Mouse (Mus musculus): ENCODE data around the gene Gm43720.

Gene Gm43720

GRCm38 (mm10) chr5:138279585-138280424 lies at the start of gene Gm43720, which contains the start of the genes Gpc2 and Stag3:
Gm43720 (minus strand) TSS chr5:138279958.
Gpc2 (minus strand) TSS chr5:138280005.
Stag3 (plus strand) TSS chr5:138280240.
- peak; percentile 99 for DNase-seq (ENCODE audit: low read depth, low spot score)

DNA sequence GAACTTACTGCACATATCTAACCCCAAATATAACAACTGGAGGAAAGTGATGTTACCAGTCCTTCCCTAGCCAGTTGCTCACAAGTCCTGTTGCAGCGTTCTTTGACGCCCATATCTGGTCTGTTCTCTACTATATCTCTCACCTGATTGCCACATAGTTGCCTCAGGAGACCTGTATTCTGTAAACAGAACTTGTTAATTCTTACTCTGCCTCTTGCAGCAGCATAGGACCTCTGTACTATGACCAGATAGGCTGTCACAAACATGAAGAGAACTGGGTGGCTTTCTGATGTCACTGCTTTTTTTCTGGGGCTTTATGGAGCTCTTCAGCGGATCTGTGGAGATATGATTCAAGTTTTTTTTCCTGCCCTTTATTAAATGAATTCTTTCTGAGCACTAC lies 33.0 kb upstream of the Gm43720 start:
- DNase-seq (ENCODE audit: low read depth, low spot score), result no peak

DNA sequence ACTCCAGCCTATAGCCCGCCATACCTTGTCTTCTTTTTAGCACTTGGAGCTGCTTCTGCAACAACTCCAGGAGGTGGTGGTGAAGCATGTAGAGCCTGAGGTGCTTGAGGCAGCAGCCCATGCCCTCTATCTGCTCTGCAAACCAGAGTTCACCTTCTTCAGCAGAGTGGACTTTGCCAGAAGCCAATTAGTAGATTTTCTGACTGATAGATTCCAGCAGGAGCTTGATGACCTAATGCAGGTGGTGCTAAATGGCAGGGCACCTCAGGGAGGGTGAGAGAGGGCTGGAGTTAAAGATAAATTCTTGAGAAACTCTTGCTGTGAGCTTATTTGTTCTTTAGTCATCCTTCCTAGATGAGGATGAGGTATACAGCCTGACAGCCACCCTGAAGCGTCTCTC lies 19.9 kb upstream of the Gm43720 start:
- DNase-seq (ENCODE audit: low read depth, low spot score), result no peak

GRCm38 (mm10) chr5:138294158-138294557 lies 14.4 kb upstream of the Gm43720 start:
- no peak for DNase-seq (ENCODE audit: low read depth, low spot score)

DNA sequence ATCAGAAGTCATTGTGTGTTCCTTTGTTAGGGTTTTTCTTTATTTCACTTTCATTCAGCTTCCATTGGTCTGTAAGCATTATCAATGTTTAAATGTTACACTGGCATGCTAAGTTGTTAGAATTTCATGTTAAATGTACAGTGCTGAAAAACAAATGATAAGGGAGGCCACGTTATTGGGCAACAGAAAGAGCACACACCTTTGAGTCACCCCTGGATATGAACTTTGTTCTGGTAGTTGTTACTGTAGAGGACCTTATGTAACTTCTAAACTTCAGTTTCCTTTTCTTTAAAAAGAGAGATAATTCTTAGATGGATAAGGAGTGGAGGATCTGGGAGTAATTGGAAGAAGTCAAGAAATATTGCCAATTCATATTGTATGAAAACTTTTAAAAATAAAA lies 11.9 kb upstream of the Gm43720 start:
- no peak for DNase-seq (ENCODE audit: low read depth, low spot score)

- no peak for DNase-seq (ENCODE audit: low read depth, low spot score)
Measured at GRCm38 (mm10) chr5:138287861-138288260, 8.1 kb upstream of the Gm43720 start.

- DNase-seq (ENCODE audit: low read depth, low spot score), result no peak
Measured at GRCm38 (mm10) chr5:138283540-138283939, 3.8 kb upstream of the Gm43720 start.

GRCm38 (mm10) chr5:138281798-138282197 lies 2.0 kb upstream of the Gm43720 start:
- DNase-seq (ENCODE audit: low read depth, low spot score), result no peak

DNA sequence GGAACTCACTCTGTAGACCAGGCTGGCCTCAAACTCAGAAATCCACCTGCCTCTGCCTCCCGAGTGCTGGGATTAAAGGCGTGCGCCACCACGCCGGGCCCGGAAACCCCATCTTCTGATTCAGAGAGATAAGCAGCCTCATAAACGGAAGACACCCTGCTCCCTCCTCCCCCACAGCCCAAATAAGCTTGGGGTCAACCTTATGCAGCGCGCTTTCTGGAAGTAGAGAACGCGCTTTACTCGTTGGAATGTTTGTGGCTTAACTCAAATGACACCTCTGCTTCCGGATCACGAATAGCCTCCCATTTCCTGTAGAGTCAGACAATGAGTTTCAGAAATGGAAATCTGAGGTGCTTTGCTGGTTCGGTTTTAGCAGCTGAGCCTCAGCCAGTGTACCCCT lies 1.1 kb upstream of the Gm43720 start:
- no peak for DNase-seq (ENCODE audit: low read depth, low spot score)

- no peak for DNase-seq (ENCODE audit: low read depth, low spot score)
Measured at GRCm38 (mm10) chr5:138280425-138280768, 639 bp upstream of the Gm43720 start.

DNA sequence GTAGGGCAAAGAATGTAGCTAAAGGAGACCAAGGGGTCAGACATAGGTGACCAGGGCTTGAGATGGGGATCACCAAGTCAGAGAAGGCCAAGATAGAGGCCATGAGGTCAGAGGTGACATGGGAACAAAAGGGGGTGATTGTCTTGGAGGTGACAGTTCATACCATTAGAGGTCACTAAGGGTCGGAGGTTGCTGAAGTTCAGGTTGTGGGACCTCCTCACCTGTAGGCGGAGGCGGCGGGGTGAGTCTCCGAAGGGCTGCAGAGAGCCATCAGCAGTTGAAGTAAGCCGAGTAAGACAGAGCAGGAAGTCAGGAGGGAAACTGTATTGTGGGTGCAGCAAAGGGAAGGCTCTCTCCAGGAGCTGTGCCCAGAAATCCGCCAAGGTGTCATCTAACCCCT lies 1.8 kb downstream of the Gm43720 start:
- DNase-seq (ENCODE audit: low read depth, low spot score), result no peak

DNA sequence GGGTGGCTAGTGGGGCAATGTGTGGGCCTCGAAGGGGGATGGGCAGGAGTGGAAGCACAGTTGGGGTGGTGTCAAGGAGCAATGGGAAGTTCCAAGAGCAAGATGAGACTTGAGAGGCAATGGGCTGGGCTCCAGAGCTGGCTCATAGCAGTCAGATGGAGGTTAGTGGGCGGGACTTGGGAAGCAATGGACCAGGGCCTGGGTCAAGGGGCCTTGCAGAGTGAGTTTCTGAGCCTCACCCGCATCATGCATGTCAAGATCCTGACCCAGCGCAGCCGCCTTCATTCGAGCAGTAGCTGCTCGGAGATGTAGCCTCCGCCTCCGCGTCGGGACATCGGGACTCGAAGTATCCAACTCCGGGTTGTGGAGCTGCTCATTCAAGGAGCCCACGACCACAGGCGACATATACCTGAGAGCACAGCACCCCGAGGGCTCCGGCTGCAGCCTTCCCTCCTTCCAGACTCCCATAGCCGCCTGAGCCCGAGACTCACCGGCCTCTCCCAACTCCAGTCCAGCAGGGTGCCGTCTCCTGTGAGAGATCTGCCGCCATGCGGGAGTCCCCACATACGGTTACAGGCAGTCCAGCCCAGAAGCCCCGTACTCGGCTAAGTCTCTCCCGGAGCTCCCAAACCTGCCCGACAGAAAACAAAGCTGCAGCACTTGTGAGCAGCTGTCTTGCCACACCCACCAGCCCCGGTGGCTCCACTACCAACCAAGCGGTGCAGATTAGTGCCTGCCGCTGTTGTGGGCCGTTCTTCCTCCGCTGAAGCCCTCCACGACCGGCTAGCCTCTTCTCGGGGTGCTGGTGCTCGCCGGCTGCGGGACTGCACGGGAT lies 4.3 kb downstream of the Gm43720 start:
- DNase-seq (ENCODE audit: low read depth, low spot score), result no peak

DNA sequence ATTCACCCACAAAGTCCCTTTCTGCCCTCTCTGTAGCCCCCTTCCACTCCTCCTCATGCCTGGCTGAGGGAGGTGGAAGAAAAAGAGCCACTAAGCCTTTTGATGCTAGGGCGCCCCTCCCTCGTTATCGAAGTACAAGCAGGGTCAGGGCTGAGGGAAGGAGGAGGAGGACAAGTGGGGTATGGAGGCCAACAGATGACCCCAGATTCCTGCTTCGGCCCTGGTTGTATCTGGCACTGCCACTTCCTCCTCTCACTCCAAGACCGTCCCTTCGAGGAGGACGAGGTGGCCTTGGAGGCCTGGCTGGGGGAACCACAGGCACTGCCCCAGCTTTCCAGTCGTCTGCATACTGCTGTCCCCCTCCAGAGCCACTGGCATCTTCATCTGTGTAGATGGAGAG lies 5.6 kb downstream of the Gm43720 start:
- DNase-seq (ENCODE audit: low read depth, low spot score), result no peak

GRCm38 (mm10) chr5:138272409-138272923 lies 7.3 kb downstream of the Gm43720 start, which contains the start of gene Gal3st4:
Gal3st4 (minus strand) TSS chr5:138272840.
- no peak for DNase-seq (ENCODE audit: low read depth, low spot score)

DNA sequence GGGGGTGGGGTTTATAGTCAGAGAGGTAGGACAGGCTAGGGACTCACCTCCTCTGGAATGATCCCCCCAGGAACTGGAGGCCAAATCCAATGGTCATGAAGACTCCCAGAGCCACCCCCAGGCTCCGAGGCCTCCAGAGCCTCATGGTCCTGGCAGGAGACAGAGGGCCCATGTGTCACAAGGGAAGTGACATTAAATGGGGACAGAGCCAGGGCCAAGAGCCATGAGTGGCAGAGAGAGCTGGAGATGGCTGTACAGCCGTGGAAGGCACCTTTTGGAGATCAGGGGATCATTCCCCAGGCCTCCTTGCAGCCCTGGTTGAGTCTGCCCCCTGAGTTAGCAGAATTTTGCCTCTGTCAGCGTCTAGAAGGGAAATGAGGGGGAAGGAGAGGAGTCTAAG lies 8.5 kb downstream of the Gm43720 start:
- DNase-seq (ENCODE audit: low read depth, low spot score), result no peak

GRCm38 (mm10) chr5:138268980-138269379 lies 10.8 kb downstream of the Gm43720 start:
- DNase-seq (ENCODE audit: low read depth, low spot score), result no peak

GRCm38 (mm10) chr5:138267114-138267513 lies 12.6 kb downstream of the Gm43720 start:
- DNase-seq (ENCODE audit: low read depth, low spot score), result no peak

- no peak for DNase-seq (ENCODE audit: low read depth, low spot score)
Measured at GRCm38 (mm10) chr5:138265712-138266111, 14.0 kb downstream of the Gm43720 start.

GRCm38 (mm10) chr5:138264207-138264578 lies 15.6 kb downstream of the Gm43720 start:
- no peak for DNase-seq (ENCODE audit: low read depth, low spot score)

- DNase-seq (ENCODE audit: low read depth, low spot score), result peak; percentile 78
Measured at GRCm38 (mm10) chr5:138263260-138264206, 16.2 kb downstream of the Gm43720 start, which contains the start of gene BC037034. BC037034 (minus strand) TSS chr5:138264033.

- DNase-seq (ENCODE audit: low read depth, low spot score), result no peak
Measured at GRCm38 (mm10) chr5:138262582-138263240, 17.0 kb downstream of the Gm43720 start.

All from brain, embryonic 18.5 days (tissue).